Mouse (Mus musculus) embryonic facial prominence, embryonic 10.5 days (tissue): ENCODE measurements around the gene Carm1. TPM values are rescaled to one million over a fixed set of nuclear protein-coding genes. Genes with fewer than 3 reads are reported as not detected.
"Not testable (repeated sequence)": the region's sequence is repeated elsewhere in the genome, so short reads cannot be mapped to it uniquely, and the experiment has no call there.

Experiments
- DNase-seq: peaks from one replicate; pipeline ENCODE4 v3.0.0-alpha.2; 2017; ENCODE audit warnings: low spot score
- H3K27ac ChIP-seq: fragments of 300-500 bp; sonication (generic); replicated peaks from 2 replicates; pipeline ENCODE4 v1.5.1; 2016; ENCODE audit warnings: mild to moderate bottlenecking
- H3K27me3 ChIP-seq: fragments of 300-500 bp; sonication (generic); replicated peaks from 2 replicates; pipeline ENCODE4 v1.6.1; 2016; ENCODE audit warnings: low read depth, mild to moderate bottlenecking; ENCODE audit not compliant: poor library complexity, severe bottlenecking
- H3K36me3 ChIP-seq: fragments of 300-500 bp; sonication (generic); replicated peaks from 2 replicates; pipeline ENCODE4 v1.6.1; 2016; ENCODE audit warnings: mild to moderate bottlenecking, moderate library complexity
- H3K4me1 ChIP-seq: fragments of 300-500 bp; sonication (generic); 2 replicates; pipeline ENCODE4 v1.6.1; 2016
- H3K4me3 ChIP-seq: fragments of 300-500 bp; sonication (generic); 2 replicates; pipeline ENCODE4 v1.5.1; 2016; ENCODE audit warnings: mild to moderate bottlenecking, moderate library complexity
- H3K9me3 ChIP-seq: fragments of 300-500 bp; sonication (generic); 2 replicates; pipeline ENCODE4 v1.6.1; 2016; ENCODE audit warnings: mild to moderate bottlenecking
- WGBS: fragments of 180-500 bp; shearing (Covaris S2); methylation state at CpG from one replicate; pipeline ENCODE4 v1.1.7; 2016; 5-methylcytosine and 5-hydroxymethylcytosine counted together
- polyA plus RNA-seq: library from polyadenylated mRNA; unstranded; fragments of >200 nt; fragmentation: Nextera tagmentation; extraction: Ambion mirVana; gene quantifications from 2 replicates; pipeline ENCODE4 v1.2.1, GENCODE M21; 2016

The Carm1 gene
- polyA plus RNA-seq, 1 experiment from 2014 or later: 73.1 TPM

- H3K4me3 ChIP-seq: no peak overlapping the region
- no peaks in the 10 kb centered on the region for H3K4me1 ChIP-seq
- H3K9me3 ChIP-seq: peaks cover 8% of the 10 kb centered on the region
- no peak for DNase-seq
- no peaks in the 10 kb centered on the region for H3K27me3 ChIP-seq
- H3K27ac ChIP-seq: no peak overlapping the region
- H3K36me3 ChIP-seq: no peaks in the 10 kb centered on the region; the same call in 1 of the 2 replicates
- 75% methylated on average over 6 of the region's 6 CpGs for WGBS
Measured at GRCm38 (mm10) chr9:21517947-21518495, 28.7 kb upstream of the Carm1 start.

- WGBS: 88% methylated on average over 6 of the region's 6 CpGs
- H3K4me3 ChIP-seq, H3K27me3 ChIP-seq, H3K27ac ChIP-seq, DNase-seq, H3K36me3 ChIP-seq, H3K4me1 ChIP-seq, H3K9me3 ChIP-seq: not testable (repeated sequence)
Measured at GRCm38 (mm10) chr9:21518690-21519089, 28.0 kb upstream of the Carm1 start.

- WGBS: 77% methylated on average over 7 of the region's 7 CpGs
- peaks cover 5% of the 10 kb centered on the region for H3K9me3 ChIP-seq
- DNase-seq: no peak
Measured at GRCm38 (mm10) chr9:21525142-21525936, 21.4 kb upstream of the Carm1 start.

GRCm38 (mm10) chr9:21525937-21526633 lies 20.6 kb upstream of the Carm1 start, which contains the start of gene AB124611:
TSS of gene AB124611 (plus strand) at chr9:21526176.
- Histone ChIP-seq H3K4me3 (no peak within 1 kb of the TSS), H3K27ac (no peak within 1 kb of the TSS), H3K27me3 (no peaks in the 10 kb centered on the region), H3K4me1 (peaks cover 18% of the 10 kb centered on the region), H3K9me3 (peaks cover 5% of the 10 kb centered on the region), H3K36me3 (peaks cover 3% of the 10 kb centered on the region; the same call in 1 of the 2 replicates)
- no peak for DNase-seq
- 66% methylated on average over 14 of the region's 14 CpGs for WGBS

More at GRCm38 (mm10) chr9:21525142-21525936, 21.4 kb upstream of the Carm1 start:
- H3K4me3 ChIP-seq: no peak overlapping the region
- H3K27me3 ChIP-seq: no peaks in the 10 kb centered on the region
- no peak overlapping the region for H3K27ac ChIP-seq
- H3K36me3 ChIP-seq: peaks cover 3% of the 10 kb centered on the region; the same call in 1 of the 2 replicates
- peaks cover 18% of the 10 kb centered on the region for H3K4me1 ChIP-seq

GRCm38 (mm10) chr9:21526634-21526944 lies 20.1 kb upstream of the Carm1 start:
- Histone ChIP-seq H3K27ac (no peak overlapping the region), H3K27me3 (no peaks in the 10 kb centered on the region), H3K9me3 (peaks cover 5% of the 10 kb centered on the region), H3K4me1 (peaks cover 18% of the 10 kb centered on the region), H3K36me3 (peaks cover 3% of the 10 kb centered on the region; the same call in 1 of the 2 replicates), H3K4me3 (no peak overlapping the region)
- 80% methylated on average over 3 of the region's 3 CpGs for WGBS
- DNase-seq: no peak

- WGBS: 96% methylated on average over 2 of the region's 2 CpGs
- Histone ChIP-seq H3K4me3 (no peak overlapping the region), H3K27ac (no peak overlapping the region), H3K4me1 (peaks cover 18% of the 10 kb centered on the region), H3K36me3 (peaks cover 3% of the 10 kb centered on the region; the same call in 1 of the 2 replicates), H3K9me3 (peaks cover 1% of the 10 kb centered on the region), H3K27me3 (no peaks in the 10 kb centered on the region)
- no peak for DNase-seq
Measured at GRCm38 (mm10) chr9:21527100-21527801, 19.4 kb upstream of the Carm1 start.

- Histone ChIP-seq H3K36me3 (peaks cover 3% of the 10 kb centered on the region; the same call in 1 of the 2 replicates), H3K27ac (no peak overlapping the region), H3K27me3 (no peaks in the 10 kb centered on the region), H3K4me1 (peaks cover 18% of the 10 kb centered on the region), H3K4me3 (no peak overlapping the region), H3K9me3 (no peaks in the 10 kb centered on the region)
- DNase-seq: no peak
- WGBS: 50% methylated on average over 1 of the region's 1 CpGs
Measured at GRCm38 (mm10) chr9:21527917-21528324, 18.8 kb upstream of the Carm1 start.

GRCm38 (mm10) chr9:21536501-21536900 lies 10.2 kb upstream of the Carm1 start:
- Histone ChIP-seq H3K36me3 (peaks cover 20% of the 10 kb centered on the region), H3K27ac (no peak overlapping the region), H3K4me1 (no peaks in the 10 kb centered on the region), H3K27me3 (no peaks in the 10 kb centered on the region), H3K9me3 (no peaks in the 10 kb centered on the region; the same call in 1 of the 2 replicates), H3K4me3 (no peak overlapping the region)
- 96% methylated on average over 14 of the region's 14 CpGs for WGBS
- DNase-seq: no peak

- no peak overlapping the region for H3K4me3 ChIP-seq
- no peaks in the 10 kb centered on the region; the same call in 1 of the 2 replicates for H3K9me3 ChIP-seq
- DNase-seq: no peak
- H3K27ac ChIP-seq: no peak overlapping the region
- 77% methylated on average over 4 of the region's 4 CpGs for WGBS
- H3K36me3 ChIP-seq: peaks cover 20% of the 10 kb centered on the region
- H3K27me3 ChIP-seq: no peaks in the 10 kb centered on the region
- H3K4me1 ChIP-seq: no peaks in the 10 kb centered on the region
Measured at GRCm38 (mm10) chr9:21537009-21537408, 9.7 kb upstream of the Carm1 start.

- 80% methylated on average over 7 of the region's 7 CpGs for WGBS
Measured at GRCm38 (mm10) chr9:21539981-21540753, 6.5 kb upstream of the Carm1 start.

GRCm38 (mm10) chr9:21542001-21542400 lies 4.7 kb upstream of the Carm1 start:
- WGBS: 91% methylated on average over 2 of the region's 2 CpGs
- H3K9me3 ChIP-seq, H3K27ac ChIP-seq, DNase-seq, H3K4me3 ChIP-seq, H3K27me3 ChIP-seq: not testable (repeated sequence)
- Histone ChIP-seq H3K36me3 (peaks cover 14% of the 10 kb centered on the region), H3K4me1 (peaks cover 12% of the 10 kb centered on the region)

More at GRCm38 (mm10) chr9:21539981-21540753, 6.5 kb upstream of the Carm1 start:
- peaks cover 7% of the 10 kb centered on the region for H3K4me1 ChIP-seq
- H3K27me3 ChIP-seq: no peaks in the 10 kb centered on the region
- DNase-seq: no peak
- H3K4me3 ChIP-seq: no peak overlapping the region
- peaks cover 20% of the 10 kb centered on the region for H3K36me3 ChIP-seq
- H3K9me3 ChIP-seq: no peaks in the 10 kb centered on the region
- H3K27ac ChIP-seq: no peak overlapping the region
